Mouse (Mus musculus) ES-E14 (cell line): ENCODE results near the gene Hmgcl. TPM values are rescaled to one million over a fixed set of nuclear protein-coding genes. Genes with fewer than 3 reads are reported as not detected.
A peak's percentile ranks its signal among the peaks of the same experiment; 100 is the strongest.

Experiments
- DNase-seq: peaks from one replicate; pipeline ENCODE4 v3.0.0-alpha.2; 2013; ENCODE audit warnings: low read depth, low spot score
- H3K27ac ChIP-seq: 2 replicates; pipeline ENCODE4 v1.5.1; 2012; ENCODE audit warnings: low read depth, mild to moderate bottlenecking, low read length, moderate library complexity, mixed read lengths; ENCODE audit not compliant: poor library complexity, insufficient read depth, severe bottlenecking
- H3K36me3 ChIP-seq: 2 replicates; pipeline ENCODE4 v1.6.1; 2012; ENCODE audit warnings: mild to moderate bottlenecking, low read length, moderate library complexity, mixed read lengths; ENCODE audit not compliant: control insufficient read depth, poor library complexity, insufficient read depth, severe bottlenecking
- H3K4me1 ChIP-seq, 2 experiments: fragments of 150-350 bp in 1 of 2; sonication (generic) in 1 of 2; 2 replicates each; pipeline ENCODE4 v1.6.1; 2012; ENCODE audit warnings: low read length in 2 of 2, mild to moderate bottlenecking in 1 of 2, mixed read lengths in 1 of 2; ENCODE audit not compliant: control insufficient read depth in 2 of 2, insufficient read depth in 2 of 2, poor library complexity in 1 of 2
- H3K4me3 ChIP-seq, 2 experiments: fragments of 150-350 bp in 1 of 2; sonication (generic) in 1 of 2; 2 replicates each; pipeline ENCODE4 v1.5.1; 2012; ENCODE audit warnings: low read length in 2 of 2, low read depth in 1 of 2, mild to moderate bottlenecking in 1 of 2, mixed read lengths in 1 of 2; ENCODE audit not compliant: insufficient read depth in 1 of 2, poor library complexity in 1 of 2, severe bottlenecking in 1 of 2
- H3K9ac ChIP-seq: 2 replicates; pipeline ENCODE4 v1.6.1; 2012; ENCODE audit warnings: low read depth, mild to moderate bottlenecking, low read length, mixed read lengths; ENCODE audit not compliant: poor library complexity, insufficient read depth, severe bottlenecking
- H3K9me3 ChIP-seq: fragments of 150-350 bp; sonication (generic); 2 replicates; pipeline ENCODE4 v1.6.1; 2012; ENCODE audit warnings: low read depth, mild to moderate bottlenecking, low read length; ENCODE audit not compliant: control insufficient read depth, insufficient read depth
- CHD2 ChIP-seq: IDR thresholded peaks from 2 replicates; pipeline ENCODE4 v1.6.1; 2014; ENCODE audit warnings: mild to moderate bottlenecking, low read depth, low read length, inconsistent platforms
- HCFC1 ChIP-seq: IDR thresholded peaks from 2 replicates; pipeline ENCODE4 v1.6.1; 2012; ENCODE audit warnings: low read length, inconsistent platforms, borderline replicate concordance; ENCODE audit not compliant: insufficient read depth
- MAFK ChIP-seq: IDR thresholded peaks from 2 replicates; pipeline ENCODE4 v1.6.1; 2014; ENCODE audit warnings: mild to moderate bottlenecking, low read depth, low read length, inconsistent platforms; ENCODE audit not compliant: insufficient read depth
- ZC3H11A ChIP-seq: IDR thresholded peaks from 2 replicates; pipeline ENCODE4 v1.6.1; 2012; ENCODE audit warnings: low read depth, mild to moderate bottlenecking, inconsistent platforms, low read length, borderline replicate concordance
- ZNF384 ChIP-seq: IDR thresholded peaks from 2 replicates; pipeline ENCODE4 v1.6.1; 2012; ENCODE audit warnings: low read depth, low read length, inconsistent platforms
- in situ Hi-C, 2 experiments: fragments of 600-800 bp; cut with MboI; formaldehyde crosslinking; loops; one replicate each; pipeline ENCODE4 v1.15.1; 2025; ENCODE audit warnings: low sequenced_read_pairs in 2 of 2, inconsistent platforms in 1 of 2; ENCODE audit not compliant: unreplicated experiment in 2 of 2
- total RNA-seq: library from RNA; depleted of rRNA; stranded (reverse); fragments of 300-350 nt; gene quantifications from 2 replicates; pipeline ENCODE4 v1.2.3, GENCODE M21; 2012

Gene Hmgcl
- total RNA-seq, 1 experiment, result 15.6 TPM

DNA sequence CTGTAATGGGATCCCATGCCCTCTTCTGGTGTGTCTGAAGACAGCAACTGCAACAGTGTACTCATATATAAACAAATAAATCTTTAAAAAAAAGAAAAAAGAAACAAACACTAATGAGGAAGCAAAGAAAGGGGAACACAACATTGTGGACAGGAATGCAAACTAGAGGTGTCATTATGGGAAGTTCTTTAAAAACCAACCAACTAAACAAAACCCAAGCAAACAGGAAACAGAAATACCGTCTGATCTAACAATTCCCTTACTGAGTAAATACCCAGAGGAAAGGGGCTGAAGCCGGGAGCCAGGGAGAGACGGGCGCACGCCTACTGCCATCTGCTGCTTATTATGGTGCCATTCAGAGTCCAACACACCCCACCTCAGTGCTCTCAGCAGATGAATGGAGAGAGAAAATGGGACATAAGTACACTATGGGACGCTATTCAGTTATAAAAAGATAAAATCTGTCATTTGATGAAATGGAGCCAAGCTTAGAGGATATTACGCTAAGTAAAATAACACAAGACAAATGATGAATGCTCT is 35.3 kb downstream of the Hmgcl start:
- Histone ChIP-seq H3K9me3 (no peaks in the 10 kb centered on the region), H3K9ac (no peak overlapping the region), H3K4me3 (no peak overlapping the region), H3K27ac (no peak overlapping the region), H3K4me1 (peaks cover 0 to 2% of the 10 kb centered on the region in 2 experiments; a peak in 1 of 4 replicates), H3K36me3 (peaks cover 25% of the 10 kb centered on the region)
- TF ChIP-seq MAFK (no peak), CHD2 (no peak), HCFC1 (no peak), ZNF384 (no peak), ZC3H11A (no peak)
- in situ Hi-C loops, result no loop called here
- no peak for DNase-seq

DNA sequence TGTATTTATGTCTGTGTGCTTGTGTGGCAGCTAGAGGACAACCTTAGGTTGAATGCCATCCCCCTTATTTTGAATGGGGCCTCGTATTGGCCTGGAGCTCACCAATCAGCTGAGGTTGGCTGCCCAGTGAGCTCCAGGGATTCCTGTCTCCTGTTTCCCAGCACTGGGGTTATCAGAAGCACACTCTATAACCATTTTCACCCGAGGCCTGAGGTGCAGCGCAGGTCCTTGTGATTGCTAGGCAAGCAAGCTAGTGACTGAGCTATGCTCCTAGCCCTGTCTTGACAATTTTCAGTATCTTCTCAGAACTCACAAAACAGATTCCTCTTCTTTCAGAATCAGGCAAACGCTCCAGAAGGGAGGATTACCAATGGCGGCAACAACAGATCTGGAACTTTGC is 38.3 kb downstream of the Hmgcl start:
- Histone ChIP-seq H3K27ac (no peak overlapping the region), H3K9me3 (no peaks in the 10 kb centered on the region), H3K36me3 (peaks cover 17% of the 10 kb centered on the region), H3K9ac (no peak overlapping the region), H3K4me1 (peaks cover 0 to 4% of the 10 kb centered on the region in 2 experiments; a peak in 1 of 4 replicates), H3K4me3 (no peak overlapping the region)
- in situ Hi-C loops, result no loop called here
- no peak for DNase-seq
- TF ChIP-seq MAFK, result no peak
- no peak for TF ChIP-seq ZNF384
- no peak for TF ChIP-seq HCFC1
- no peak for TF ChIP-seq CHD2

DNA sequence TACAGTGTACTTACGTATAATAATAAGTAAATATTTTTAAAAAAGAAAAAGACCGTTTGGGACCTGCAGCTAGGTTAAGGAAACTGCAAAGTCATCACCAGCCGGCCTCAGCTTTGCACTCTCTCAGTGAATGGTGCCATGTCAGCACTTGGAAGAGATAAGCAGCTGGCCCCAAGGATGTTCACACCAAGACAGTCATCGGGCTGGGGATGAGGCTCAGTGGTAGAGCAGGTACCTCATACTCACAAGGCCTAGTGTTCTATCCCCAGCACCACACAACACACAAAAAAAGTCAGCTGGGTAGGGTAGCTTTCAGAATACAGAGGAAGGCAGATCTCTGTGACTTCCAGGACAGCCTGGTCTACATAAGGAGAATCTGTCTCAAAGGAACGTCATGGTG is 38.9 kb downstream of the Hmgcl start:
- Histone ChIP-seq H3K9ac (no peak overlapping the region), H3K4me3 (no peak overlapping the region), H3K9me3 (no peaks in the 10 kb centered on the region), H3K36me3 (peaks cover 17% of the 10 kb centered on the region), H3K4me1 (peaks cover 0 to 4% of the 10 kb centered on the region in 2 experiments; a peak in 1 of 4 replicates), H3K27ac (no peak overlapping the region; the same call in 1 of the 2 replicates)
- no peak for TF ChIP-seq ZC3H11A
- TF ChIP-seq HCFC1, result no peak
- peak; percentile 7; the same call in 1 of the 2 replicates for TF ChIP-seq MAFK
- in situ Hi-C loops, result no loop called here
- DNase-seq, result no peak

DNA sequence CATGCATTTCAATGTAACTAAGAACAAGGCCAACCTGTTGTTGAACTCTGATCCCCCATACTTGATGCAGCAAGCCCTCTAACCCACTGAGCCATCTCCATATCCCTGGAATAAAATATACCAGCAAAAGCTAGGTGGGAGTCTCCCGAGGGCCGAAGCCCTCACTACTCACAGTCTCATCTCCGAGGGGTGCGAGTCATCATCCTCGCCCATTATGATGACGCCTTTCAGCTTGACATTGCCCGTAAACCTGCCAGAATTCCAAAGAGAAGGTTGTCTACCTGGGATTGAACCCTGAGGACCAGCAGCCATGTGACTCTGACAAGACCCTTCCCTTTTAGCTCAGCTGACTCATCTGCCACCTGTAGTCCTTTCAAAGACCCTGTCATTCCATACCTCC is 39.5 kb downstream of the Hmgcl start:
- H3K36me3 ChIP-seq, result peaks cover 16% of the 10 kb centered on the region
- in situ Hi-C loops, result no loop called here
- peak overlapping the region; percentile 89 to 94; a peak in 2 of 4 replicates for H3K4me3 ChIP-seq
- H3K27ac ChIP-seq, result no peak overlapping the region
- TF ChIP-seq HCFC1, result no peak
- no peaks in the 10 kb centered on the region for H3K9me3 ChIP-seq
- peaks cover 0 to 4% of the 10 kb centered on the region in 2 experiments; a peak in 1 of 4 replicates for H3K4me1 ChIP-seq
- DNase-seq, result no peak
- H3K9ac ChIP-seq, result no peak overlapping the region

DNA sequence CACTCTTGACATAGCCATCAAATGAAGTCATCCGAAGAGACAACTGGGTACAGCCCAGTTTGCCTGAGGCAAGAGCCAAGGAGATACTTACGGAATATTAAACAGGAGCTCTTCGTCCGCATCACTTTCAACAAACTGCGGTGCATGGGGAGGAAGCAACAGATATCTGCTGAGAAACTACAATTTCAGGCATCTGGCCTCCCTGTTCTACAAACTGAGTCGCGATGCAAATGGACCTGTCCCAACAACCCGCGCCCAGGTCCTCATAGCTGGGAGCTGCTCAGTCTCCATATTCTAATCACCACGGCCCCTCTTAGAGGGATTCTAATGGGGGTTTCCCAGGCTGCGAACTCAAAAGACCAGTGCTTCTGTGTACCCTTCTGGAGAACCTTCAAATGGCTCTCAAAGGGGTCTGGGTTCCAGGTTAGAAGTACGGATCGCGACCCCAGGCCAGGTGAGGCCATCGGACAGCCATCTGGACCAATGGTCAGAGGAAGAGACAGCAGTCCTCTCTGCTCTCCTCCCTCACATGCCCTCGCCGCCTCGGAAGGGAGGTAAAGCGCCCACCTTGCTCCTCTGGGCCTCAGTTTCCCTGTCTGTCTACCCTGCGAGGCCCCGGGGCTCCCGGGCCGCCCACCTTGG is 40.2 kb downstream of the Hmgcl start:
- peak overlapping the region; percentile 89 to 94 for H3K4me3 ChIP-seq
- no peak overlapping the region for H3K27ac ChIP-seq
- H3K9me3 ChIP-seq, result no peaks in the 10 kb centered on the region
- H3K36me3 ChIP-seq, result peaks cover 15% of the 10 kb centered on the region
- peaks cover 0 to 4% of the 10 kb centered on the region in 2 experiments; a peak in 1 of 4 replicates for H3K4me1 ChIP-seq
- TF ChIP-seq MAFK, result no peak
- no peak for TF ChIP-seq HCFC1
- TF ChIP-seq ZNF384, result no peak
- no peak for TF ChIP-seq CHD2
- TF ChIP-seq ZC3H11A, result no peak
- peak overlapping the region; percentile 94 for H3K9ac ChIP-seq
- no peak for DNase-seq
- in situ Hi-C loops, result no loop called here
